Mouse (Mus musculus) ES-Bruce4 (cell line): ENCODE data around the gene Insl6.
A peak's percentile ranks its signal among the peaks of the same experiment; 100 is the strongest.

Experiments used
- CTCF ChIP-seq: IDR thresholded peaks from one replicate; pipeline ENCODE4 v1.8.1; 2011; ENCODE audit warnings: low read depth, low read length
- EP300 ChIP-seq: IDR thresholded peaks from 2 replicates; pipeline ENCODE4 v1.6.1; 2011; ENCODE audit warnings: low read depth, low read length; ENCODE audit not compliant: insufficient read depth
- POLR2A ChIP-seq: IDR thresholded peaks from one replicate; pipeline ENCODE4 v1.8.1; 2011; ENCODE audit warnings: low read length; ENCODE audit not compliant: insufficient read depth

- TF ChIP-seq EP300 (0 out of 2 replicates have a peak, but pooled peaks have one; percentile 22), CTCF (no peak), POLR2A (no peak)
Observed at GRCm38 (mm10) chr19:29272011-29272809, 52.9 kb downstream of the Insl6 start.
